Mouse (Mus musculus): Measurements from ENCODE around the gene Tbl2. TPM values are rescaled to one million over a fixed set of nuclear protein-coding genes. Genes with fewer than 3 reads are reported as not detected.

Tbl2 gene
- total and polyA plus RNA-seq, 2 experiments from 2014 or later: 10.7 to 36.9 TPM

DNA sequence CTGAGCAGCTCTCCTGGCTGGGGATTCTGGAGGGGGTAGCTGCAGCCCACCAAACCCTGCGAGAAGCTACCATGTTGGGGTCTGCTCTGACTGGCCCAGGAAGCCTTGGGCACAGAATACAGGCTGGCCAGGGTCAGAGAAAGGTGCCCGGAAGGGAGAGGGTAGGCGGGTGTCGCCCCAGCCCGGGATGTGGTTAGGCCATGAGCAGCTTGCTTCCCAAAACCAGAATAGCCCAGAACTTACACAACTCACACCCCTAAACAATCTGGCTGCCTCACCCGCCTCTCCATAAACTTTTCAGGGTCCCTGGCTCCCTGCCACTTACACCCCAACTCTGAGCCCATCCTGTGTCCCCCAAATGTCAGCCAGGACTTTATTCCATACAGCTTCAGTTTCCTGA lies 21.8 kb upstream of the Tbl2 start:
- Histone ChIP-seq H3K4me2 (ENCODE audit: low read depth, low read length) (no peak overlapping the region), H3K4me3 (ENCODE audit: low read length) (no peak overlapping the region), H3K9me3 (ENCODE audit: low read length) (no peaks in the 10 kb centered on the region), H3K36me3 (ENCODE audit: insufficient read depth, low read length) (no peaks in the 10 kb centered on the region), H3K27ac (no peak overlapping the region), H3K27me3 (ENCODE audit: insufficient read depth, low read length) (no peaks in the 10 kb centered on the region), H3K4me1 (ENCODE audit: insufficient read depth, low read length) (no peaks in the 10 kb centered on the region), H3K9ac (replicated peaks; ENCODE audit: low read length) (no peak overlapping the region)
- WGBS: 81% methylated on average over 6 of the region's 6 CpGs
- ATAC-seq (no peak), DNase-seq (ENCODE audit: low spot score) (no peak)
- no peak for TF ChIP-seq CTCF (IDR thresholded peaks at IDR 0.05; ENCODE audit: low read depth)

GRCm38 (mm10) chr5:135129747-135130146 lies 19.7 kb upstream of the Tbl2 start:
- WGBS: 81% methylated on average over 4 of the region's 4 CpGs
- Histone ChIP-seq H3K27ac (no peak overlapping the region), H3K9me3 (ENCODE audit: low read length) (no peaks in the 10 kb centered on the region), H3K9ac (replicated peaks; ENCODE audit: low read length) (no peak overlapping the region), H3K4me3 (ENCODE audit: low read length) (no peak overlapping the region), H3K27me3 (ENCODE audit: insufficient read depth, low read length) (peaks cover 7% of the 10 kb centered on the region; the same call in 1 of the 2 replicates), H3K4me1 (ENCODE audit: insufficient read depth, low read length) (peaks cover 7% of the 10 kb centered on the region; the same call in 1 of the 2 replicates), H3K4me2 (ENCODE audit: low read depth, low read length) (no peak overlapping the region), H3K36me3 (ENCODE audit: insufficient read depth, low read length) (no peaks in the 10 kb centered on the region)
- DNase-seq (ENCODE audit: low spot score) (no peak), ATAC-seq (no peak)
- no peak for TF ChIP-seq CTCF (IDR thresholded peaks at IDR 0.05; ENCODE audit: low read depth)

DNA sequence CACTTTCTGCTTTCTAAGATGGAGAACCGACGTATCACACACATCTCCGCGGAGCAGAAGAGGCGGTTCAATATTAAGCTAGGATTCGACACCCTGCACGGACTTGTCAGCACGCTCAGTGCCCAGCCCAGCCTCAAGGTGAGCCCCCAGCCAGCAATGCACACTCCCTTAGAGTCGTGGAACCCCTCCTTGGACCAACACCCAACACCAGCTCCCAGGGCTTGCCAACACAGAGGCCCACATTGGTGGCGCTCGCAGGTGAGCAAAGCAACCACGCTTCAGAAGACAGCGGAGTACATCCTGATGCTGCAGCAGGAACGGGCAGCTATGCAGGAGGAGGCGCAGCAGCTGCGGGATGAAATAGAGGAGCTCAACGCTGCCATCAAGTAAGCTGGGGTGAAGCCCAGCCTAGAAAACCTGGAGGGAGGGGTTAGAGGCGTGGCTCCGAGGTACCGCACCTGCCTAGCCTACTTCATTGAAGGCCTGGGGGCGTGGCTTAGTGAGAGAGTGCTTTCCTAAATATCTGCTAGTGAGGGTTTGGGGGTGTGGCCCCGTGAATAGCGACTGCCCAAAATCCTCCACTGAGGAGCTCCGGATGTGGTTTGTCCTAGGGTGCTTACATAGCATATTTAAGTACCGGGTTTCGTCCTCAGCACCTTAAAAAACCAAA lies 15.6 kb upstream of the Tbl2 start:
- peak; percentile 68 for DNase-seq (ENCODE audit: low spot score)
- no peak overlapping the region for H3K27ac ChIP-seq
- H3K9ac ChIP-seq (replicated peaks; ENCODE audit: low read length): peak overlapping the region; percentile 33; the same call in 1 of the 2 replicates
- H3K4me3 ChIP-seq (ENCODE audit: low read length): peak overlapping the region; percentile 25
- WGBS: 4% methylated on average over 26 of the region's 26 CpGs
- ATAC-seq: peak; percentile 53; the same call in 1 of the 2 replicates
- TF ChIP-seq CTCF (IDR thresholded peaks at IDR 0.05; ENCODE audit: low read depth): no peak
- H3K36me3 ChIP-seq (ENCODE audit: insufficient read depth, low read length): no peaks in the 10 kb centered on the region
- H3K27me3 ChIP-seq (ENCODE audit: insufficient read depth, low read length): peaks cover 7% of the 10 kb centered on the region; the same call in 1 of the 2 replicates
- H3K4me2 ChIP-seq (ENCODE audit: low read depth, low read length): peak overlapping the region; percentile 55
- H3K9me3 ChIP-seq (ENCODE audit: low read length): no peaks in the 10 kb centered on the region
- H3K4me1 ChIP-seq (ENCODE audit: insufficient read depth, low read length): peaks cover 7% of the 10 kb centered on the region; the same call in 1 of the 2 replicates

- ATAC-seq (no peak), DNase-seq (ENCODE audit: low spot score) (peak; percentile 39)
- Histone ChIP-seq H3K9me3 (ENCODE audit: low read length) (no peaks in the 10 kb centered on the region), H3K4me1 (ENCODE audit: insufficient read depth, low read length) (peaks cover 7% of the 10 kb centered on the region; the same call in 1 of the 2 replicates), H3K4me2 (ENCODE audit: low read depth, low read length) (peak overlapping the region; percentile 55), H3K27ac (no peak overlapping the region), H3K27me3 (ENCODE audit: insufficient read depth, low read length) (peaks cover 7% of the 10 kb centered on the region; the same call in 1 of the 2 replicates), H3K4me3 (ENCODE audit: low read length) (peak overlapping the region; percentile 25), H3K36me3 (ENCODE audit: insufficient read depth, low read length) (no peaks in the 10 kb centered on the region), H3K9ac (replicated peaks; ENCODE audit: low read length) (peak overlapping the region; percentile 33; the same call in 1 of the 2 replicates)
- 2% methylated on average over 8 of the region's 8 CpGs for WGBS
- TF ChIP-seq CTCF (IDR thresholded peaks at IDR 0.05; ENCODE audit: low read depth): peak; percentile 61
Measured at GRCm38 (mm10) chr5:135134534-135134933, 14.9 kb upstream of the Tbl2 start.

DNA sequence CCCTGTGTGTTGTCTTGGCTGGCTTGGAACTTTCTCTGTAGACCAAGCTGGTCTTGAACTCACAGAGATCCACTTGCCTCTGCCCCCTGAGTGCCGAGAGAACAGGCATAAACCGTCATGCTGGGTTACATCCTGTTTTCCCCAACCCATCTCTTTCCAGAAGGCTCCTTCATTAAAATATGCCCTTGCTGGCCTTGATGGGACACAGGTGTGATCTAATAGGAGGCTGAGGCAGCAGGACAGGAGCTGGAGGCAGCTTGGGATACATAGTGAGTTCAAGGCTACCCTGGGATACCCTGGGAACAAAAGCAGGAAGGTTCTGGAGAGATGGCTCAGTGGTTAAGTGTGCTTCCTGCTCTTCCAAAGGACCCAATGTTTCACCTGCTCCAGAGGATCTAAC lies 9.6 kb upstream of the Tbl2 start:
- Histone ChIP-seq H3K9ac (replicated peaks; ENCODE audit: low read length) (no peak overlapping the region), H3K4me3 (ENCODE audit: low read length) (no peak overlapping the region), H3K27ac (no peak overlapping the region), H3K4me1 (ENCODE audit: insufficient read depth, low read length) (no peaks in the 10 kb centered on the region), H3K36me3 (ENCODE audit: insufficient read depth, low read length) (no peaks in the 10 kb centered on the region), H3K9me3 (ENCODE audit: low read length) (no peaks in the 10 kb centered on the region), H3K27me3 (ENCODE audit: insufficient read depth, low read length) (no peaks in the 10 kb centered on the region), H3K4me2 (ENCODE audit: low read depth, low read length) (no peak overlapping the region)
- no peak for TF ChIP-seq CTCF (IDR thresholded peaks at IDR 0.05; ENCODE audit: low read depth)
- DNase-seq (ENCODE audit: low spot score): no peak
- no peak for ATAC-seq
- 73% methylated on average over 2 of the region's 2 CpGs for WGBS

DNA sequence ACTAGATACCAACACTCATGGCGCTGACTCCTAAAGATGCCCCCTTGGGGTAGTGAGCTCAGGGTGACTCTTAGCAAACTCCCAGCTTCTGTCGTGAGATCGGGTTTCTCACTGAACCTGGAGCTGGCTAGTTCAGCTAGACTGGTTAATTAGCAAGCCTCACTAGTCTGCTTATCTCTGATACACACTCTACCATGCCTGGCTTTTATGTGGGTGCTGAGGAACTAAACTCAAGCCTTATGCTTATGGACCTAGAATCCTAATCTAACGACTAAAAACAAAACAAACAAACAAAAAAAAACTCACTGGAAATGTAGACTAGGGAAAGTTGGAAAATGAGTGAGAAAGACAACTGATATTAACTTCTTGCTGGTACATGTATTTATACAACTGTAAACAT lies 5.0 kb upstream of the Tbl2 start:
- TF ChIP-seq CTCF (IDR thresholded peaks at IDR 0.05; ENCODE audit: low read depth): no peak
- H3K27me3 ChIP-seq (ENCODE audit: insufficient read depth, low read length): no peaks in the 10 kb centered on the region
- H3K9me3 ChIP-seq (ENCODE audit: low read length): no peaks in the 10 kb centered on the region
- no peaks in the 10 kb centered on the region for H3K36me3 ChIP-seq (ENCODE audit: insufficient read depth, low read length)
- H3K27ac ChIP-seq: no peak overlapping the region
- ATAC-seq (no peak), DNase-seq (ENCODE audit: low spot score) (no peak)
- no peak overlapping the region for H3K4me2 ChIP-seq (ENCODE audit: low read depth, low read length)
- WGBS: 61% methylated on average over 4 of the region's 4 CpGs
- H3K4me3 ChIP-seq (ENCODE audit: low read length): no peak overlapping the region
- H3K4me1 ChIP-seq (ENCODE audit: insufficient read depth, low read length): no peaks in the 10 kb centered on the region
- no peak overlapping the region for H3K9ac ChIP-seq (replicated peaks; ENCODE audit: low read length)

- Histone ChIP-seq H3K4me2 (ENCODE audit: low read depth, low read length) (no peak overlapping the region), H3K4me3 (ENCODE audit: low read length) (no peak overlapping the region), H3K9ac (replicated peaks; ENCODE audit: low read length) (no peak overlapping the region), H3K27ac (no peak overlapping the region), H3K4me1 (ENCODE audit: insufficient read depth, low read length) (no peaks in the 10 kb centered on the region), H3K36me3 (ENCODE audit: insufficient read depth, low read length) (no peaks in the 10 kb centered on the region), H3K9me3 (ENCODE audit: low read length) (no peaks in the 10 kb centered on the region), H3K27me3 (ENCODE audit: insufficient read depth, low read length) (no peaks in the 10 kb centered on the region)
- no peak for ATAC-seq
- DNase-seq (ENCODE audit: low spot score): no peak
- WGBS: 75% methylated on average over 3 of the region's 3 CpGs
- TF ChIP-seq CTCF (IDR thresholded peaks at IDR 0.05; ENCODE audit: low read depth): no peak
Measured at GRCm38 (mm10) chr5:135145532-135145931, 3.9 kb upstream of the Tbl2 start.

Measured in hindbrain, postnatal 0 days (tissue).